Mouse (Mus musculus): ENCODE data around the gene S1pr4. TPM values are rescaled to one million over a fixed set of nuclear protein-coding genes. Genes with fewer than 3 reads are reported as not detected.

Gene S1pr4
- polyA plus RNA-seq, 1 experiment: not detected

DNA sequence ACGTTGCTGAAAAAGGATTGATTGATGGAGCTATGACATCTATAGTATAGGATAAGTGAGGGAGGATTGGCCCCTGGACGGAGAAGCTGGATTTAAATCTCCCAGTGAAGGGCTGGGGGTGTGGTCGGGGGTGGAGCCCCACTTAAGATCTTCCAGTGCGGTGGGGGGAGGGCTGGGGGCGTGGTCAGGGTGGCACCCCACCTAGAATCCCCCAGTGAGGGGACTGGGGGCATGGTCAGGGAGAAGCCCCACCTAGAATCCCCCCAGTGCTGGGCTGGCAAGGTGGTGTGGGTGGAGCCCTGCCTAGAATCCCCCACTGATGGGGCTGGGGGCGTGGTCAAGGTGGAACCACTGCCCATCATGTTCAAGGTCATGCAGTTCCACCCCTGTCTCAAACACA is 7.2 kb upstream of the S1pr4 start:
- Histone ChIP-seq H3K36me3 (ENCODE audit: control insufficient read depth, insufficient read depth) (no peaks in the 10 kb centered on the region), H3K27me3 (ENCODE audit: control insufficient read depth, insufficient read depth, insufficient read length) (peaks cover 4% of the 10 kb centered on the region), H3ac (ENCODE audit: control insufficient read depth, insufficient read length) (no peak overlapping the region), H3K79me2 (ENCODE audit: control insufficient read depth, insufficient read depth) (no peaks in the 10 kb centered on the region), H3K4me3 (no peak overlapping the region), H3K4me2 (ENCODE audit: low read depth) (no peak overlapping the region)
- TF ChIP-seq CEBPB (IDR thresholded peaks at IDR 0.05; ENCODE audit: insufficient read depth, poor library complexity, severe bottlenecking): no peak
- no peak for TF ChIP-seq POLR2AphosphoS2 (IDR thresholded peaks at IDR 0.05; ENCODE audit: insufficient read length, low read depth)
- TF ChIP-seq TCF3 (IDR thresholded peaks at IDR 0.05; ENCODE audit: insufficient read length, low read depth): no peak
- no peak for TF ChIP-seq USF1 (IDR thresholded peaks at IDR 0.05; ENCODE audit: low read depth)
- TF ChIP-seq MYOG (IDR thresholded peaks at IDR 0.05; ENCODE audit: control insufficient read depth in 1 of 3, insufficient read depth in 1 of 3, insufficient read length in 2 of 3, low read depth in 2 of 3): no peak
- no peak for TF ChIP-seq MAX (IDR thresholded peaks at IDR 0.05; ENCODE audit: low read depth)
- no peak for TF ChIP-seq TCF12 (IDR thresholded peaks at IDR 0.05; ENCODE audit: insufficient read depth, poor library complexity, severe bottlenecking)
- TF ChIP-seq SRF (IDR thresholded peaks at IDR 0.05; ENCODE audit: control insufficient read depth, insufficient read length, low read depth): no peak
- TF ChIP-seq MYOD1 (IDR thresholded peaks at IDR 0.05; ENCODE audit: control insufficient read depth in 1 of 3, insufficient read length in 2 of 3, low read depth in 2 of 3): no peak
- no peak for TF ChIP-seq REST (IDR thresholded peaks at IDR 0.05; ENCODE audit: insufficient read depth, insufficient read length)
- TF ChIP-seq E2F4 (IDR thresholded peaks at IDR 0.05; ENCODE audit: insufficient read depth): no peak
- no peak for TF ChIP-seq POLR2A (IDR thresholded peaks at IDR 0.05; ENCODE audit: insufficient read length, low read depth)

- H3K4me2 ChIP-seq (ENCODE audit: low read depth): no peak overlapping the region
- H3K4me3 ChIP-seq: no peak overlapping the region
- H3K27me3 ChIP-seq (ENCODE audit: control insufficient read depth, insufficient read depth, insufficient read length): no peaks in the 10 kb centered on the region
- H3ac ChIP-seq (ENCODE audit: control insufficient read depth, insufficient read length): no peak overlapping the region
- H3K36me3 ChIP-seq (ENCODE audit: control insufficient read depth, insufficient read depth): no peaks in the 10 kb centered on the region
- H3K79me2 ChIP-seq (ENCODE audit: control insufficient read depth, insufficient read depth): no peaks in the 10 kb centered on the region
- TF ChIP-seq MAX (IDR thresholded peaks at IDR 0.05; ENCODE audit: low read depth) (no peak), TCF3 (IDR thresholded peaks at IDR 0.05; ENCODE audit: insufficient read length, low read depth) (no peak), MYOG (IDR thresholded peaks at IDR 0.05; ENCODE audit: control insufficient read depth in 1 of 3, insufficient read depth in 1 of 3, insufficient read length in 2 of 3, low read depth in 2 of 3) (no peak), POLR2A (IDR thresholded peaks at IDR 0.05; ENCODE audit: insufficient read length, low read depth) (no peak), TCF12 (IDR thresholded peaks at IDR 0.05; ENCODE audit: insufficient read depth, poor library complexity, severe bottlenecking) (no peak), CEBPB (IDR thresholded peaks at IDR 0.05; ENCODE audit: insufficient read depth, poor library complexity, severe bottlenecking) (no peak), MYOD1 (IDR thresholded peaks at IDR 0.05; ENCODE audit: control insufficient read depth in 1 of 3, insufficient read length in 2 of 3, low read depth in 2 of 3) (no peak), USF1 (IDR thresholded peaks at IDR 0.05; ENCODE audit: low read depth) (no peak), REST (IDR thresholded peaks at IDR 0.05; ENCODE audit: insufficient read depth, insufficient read length) (no peak)
These were observed 5.2 kb upstream of the S1pr4 start for GRCm38 (mm10) chr10:81505016-81505664.

DNA sequence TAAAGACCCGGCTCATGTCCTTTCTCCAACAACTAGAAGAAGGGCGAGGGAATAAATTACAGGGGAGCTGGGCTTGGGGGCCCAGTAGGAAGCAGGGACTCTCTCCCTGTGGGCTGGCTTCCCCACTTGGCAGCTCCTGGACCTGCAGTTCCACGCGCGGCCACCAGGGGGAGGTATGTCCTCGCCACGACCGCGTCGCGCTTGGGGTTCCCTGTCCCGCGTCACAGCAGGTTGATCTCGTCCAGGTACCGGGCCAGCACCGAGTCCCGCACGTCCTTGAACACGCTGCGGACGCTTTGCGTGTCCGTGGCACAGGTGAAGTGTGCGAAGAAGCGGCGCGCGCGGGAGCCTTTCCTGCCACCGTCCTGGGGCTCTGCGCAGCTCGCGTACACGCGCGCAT is 2.7 kb upstream of the S1pr4 start:
- TF ChIP-seq TCF3 (IDR thresholded peaks at IDR 0.05; ENCODE audit: insufficient read length, low read depth) (no peak), CEBPB (IDR thresholded peaks at IDR 0.05; ENCODE audit: insufficient read depth, poor library complexity, severe bottlenecking) (no peak), REST (IDR thresholded peaks at IDR 0.05; ENCODE audit: insufficient read depth, insufficient read length) (no peak), TCF12 (IDR thresholded peaks at IDR 0.05; ENCODE audit: insufficient read depth, poor library complexity, severe bottlenecking) (no peak), MAX (IDR thresholded peaks at IDR 0.05; ENCODE audit: low read depth) (no peak)
- Histone ChIP-seq H3K4me3 (no peak overlapping the region), H3K27me3 (ENCODE audit: control insufficient read depth, insufficient read depth, insufficient read length) (no peaks in the 10 kb centered on the region)

DNA sequence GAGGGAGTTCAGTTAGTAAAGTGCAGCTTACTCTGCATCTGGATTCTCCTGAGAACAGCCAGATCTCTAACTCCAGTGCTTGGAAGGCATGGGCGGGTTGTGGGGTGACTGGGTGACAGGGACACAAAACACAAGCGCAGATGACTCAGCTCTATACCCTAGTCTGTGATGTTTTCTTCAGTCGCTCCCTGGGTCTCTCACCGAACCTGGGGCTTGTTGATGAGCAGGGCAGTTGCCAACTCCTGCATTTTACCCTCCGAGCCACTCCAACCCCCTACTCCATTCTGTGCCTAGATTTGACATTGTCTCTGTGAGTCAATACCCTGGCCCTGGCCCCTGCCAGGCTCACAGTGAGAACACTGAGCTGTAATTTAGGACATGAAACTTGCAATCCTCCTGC is 1.9 kb upstream of the S1pr4 start:
- H3K27me3 ChIP-seq (ENCODE audit: control insufficient read depth, insufficient read depth, insufficient read length): no peaks in the 10 kb centered on the region
- H3K4me3 ChIP-seq: no peak overlapping the region
- no peaks in the 10 kb centered on the region for H3K36me3 ChIP-seq (ENCODE audit: control insufficient read depth, insufficient read depth)
- no peak for TF ChIP-seq POLR2AphosphoS2 (IDR thresholded peaks at IDR 0.05; ENCODE audit: insufficient read length, low read depth)
- TF ChIP-seq MYOD1 (IDR thresholded peaks at IDR 0.05; ENCODE audit: control insufficient read depth in 1 of 3, insufficient read length in 2 of 3, low read depth in 2 of 3): no peak
- TF ChIP-seq MAX (IDR thresholded peaks at IDR 0.05; ENCODE audit: low read depth): no peak
- no peak for TF ChIP-seq TCF3 (IDR thresholded peaks at IDR 0.05; ENCODE audit: insufficient read length, low read depth)
- no peak for TF ChIP-seq TCF12 (IDR thresholded peaks at IDR 0.05; ENCODE audit: insufficient read depth, poor library complexity, severe bottlenecking)
- no peak for TF ChIP-seq E2F4 (IDR thresholded peaks at IDR 0.05; ENCODE audit: insufficient read depth)
- H3ac ChIP-seq (ENCODE audit: control insufficient read depth, insufficient read length): no peak overlapping the region
- no peaks in the 10 kb centered on the region for H3K79me2 ChIP-seq (ENCODE audit: control insufficient read depth, insufficient read depth)
- no peak overlapping the region for H3K4me2 ChIP-seq (ENCODE audit: low read depth)

More for the DNA sequence above, 2.7 kb upstream of the S1pr4 start:
- no peak overlapping the region for H3K4me2 ChIP-seq (ENCODE audit: low read depth)
- H3K79me2 ChIP-seq (ENCODE audit: control insufficient read depth, insufficient read depth): no peaks in the 10 kb centered on the region
- no peak overlapping the region for H3ac ChIP-seq (ENCODE audit: control insufficient read depth, insufficient read length)
- no peaks in the 10 kb centered on the region for H3K36me3 ChIP-seq (ENCODE audit: control insufficient read depth, insufficient read depth)

- H3K79me2 ChIP-seq (ENCODE audit: control insufficient read depth, insufficient read depth): peaks cover 15% of the 10 kb centered on the region
- H3K27me3 ChIP-seq (ENCODE audit: control insufficient read depth, insufficient read depth, insufficient read length): no peaks in the 10 kb centered on the region
- H3K4me3 ChIP-seq: no peak overlapping the region
- TF ChIP-seq MAX (IDR thresholded peaks at IDR 0.05; ENCODE audit: low read depth) (no peak), MYOG (IDR thresholded peaks at IDR 0.05; ENCODE audit: control insufficient read depth in 1 of 3, insufficient read depth in 1 of 3, insufficient read length in 2 of 3, low read depth in 2 of 3) (no peak), TCF12 (IDR thresholded peaks at IDR 0.05; ENCODE audit: insufficient read depth, poor library complexity, severe bottlenecking) (no peak)
- H3K4me2 ChIP-seq (ENCODE audit: low read depth): no peak overlapping the region
- no peaks in the 10 kb centered on the region for H3K36me3 ChIP-seq (ENCODE audit: control insufficient read depth, insufficient read depth)
- H3ac ChIP-seq (ENCODE audit: control insufficient read depth, insufficient read length): no peak overlapping the region
These were observed 556 bp downstream of the S1pr4 start for GRCm38 (mm10) chr10:81499250-81499901.

Measured in myocyte (in vitro differentiated cells).